Mouse (Mus musculus) retina, adult 2 months (tissue): ENCODE data around the gene Itgb1bp2.

Source experiments
- DNase-seq: peaks from one replicate; pipeline ENCODE4 v3.0.0-alpha.2; 2012; ENCODE audit warnings: low read depth, low spot score

Gene Itgb1bp2

DNA sequence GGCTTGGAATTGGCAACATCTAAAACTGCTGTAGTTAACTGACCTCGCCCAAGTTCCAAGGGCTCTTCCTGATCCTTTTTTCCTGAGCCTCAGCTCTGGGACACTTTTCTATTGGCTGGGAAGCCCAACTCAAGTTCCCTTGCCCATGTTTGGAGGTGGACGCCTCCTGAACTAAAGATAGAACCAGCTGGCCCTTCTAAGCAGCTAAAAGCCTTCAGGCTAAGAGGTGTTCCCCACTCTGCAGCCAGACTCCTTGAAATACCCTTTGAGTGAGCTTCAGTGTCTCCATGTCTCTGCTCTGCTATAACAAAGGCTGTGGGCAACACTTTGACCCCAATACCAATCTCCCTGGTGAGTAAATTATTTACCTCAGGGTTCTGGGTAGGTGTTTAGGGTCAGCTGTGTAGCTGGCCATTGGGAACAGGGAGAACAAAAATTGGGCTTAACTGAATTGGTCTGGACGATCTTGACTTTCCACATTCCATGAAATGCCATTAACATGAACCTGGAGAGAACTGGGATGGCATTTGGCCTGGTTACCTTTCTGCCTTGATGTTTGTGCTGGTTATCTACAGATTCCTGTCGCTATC, at the start of gene Itgb1bp2:
Gene Itgb1bp2, plus strand, starts transcription at position 203 of the 590 bp plus-strand sequence.
- no peak for DNase-seq

DNA sequence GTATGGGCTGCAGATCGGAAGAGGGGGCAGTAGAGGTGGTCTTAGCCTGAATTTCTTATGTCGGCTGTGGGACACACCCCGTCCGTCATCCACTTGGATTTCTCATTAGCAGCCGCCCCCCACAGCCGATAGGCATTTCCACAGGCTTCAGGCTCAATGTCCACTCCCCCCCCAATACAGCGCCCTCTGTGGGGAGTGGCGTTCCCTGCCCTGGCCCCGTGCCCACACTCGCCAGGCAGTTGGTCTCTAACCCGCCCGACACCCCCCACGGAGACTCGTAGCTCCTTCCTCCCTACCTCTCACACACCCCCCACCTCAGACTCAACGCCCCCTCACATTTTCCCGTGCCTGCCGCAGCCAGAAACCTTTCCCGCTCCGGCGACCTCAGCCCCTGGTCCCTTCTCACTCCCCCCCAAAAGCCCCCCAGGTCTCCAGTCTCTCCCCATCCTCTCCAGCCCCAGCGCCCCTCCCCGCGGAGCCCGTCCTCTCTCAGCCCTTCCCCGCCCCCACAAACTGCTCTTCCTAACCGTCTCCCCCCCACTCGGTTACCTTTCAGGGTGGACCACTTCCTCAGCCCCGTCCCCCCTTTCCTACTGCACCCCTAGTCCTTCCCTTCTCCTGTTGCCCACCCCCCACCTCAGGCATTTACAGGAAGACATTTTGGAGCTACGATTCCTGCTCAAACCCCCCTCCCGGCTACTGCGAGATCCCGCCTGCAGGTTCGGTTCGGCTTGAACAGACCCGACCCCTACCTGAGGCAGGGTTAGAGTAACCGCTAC, 29.8 kb upstream of the Itgb1bp2 start:
- DNase-seq, result no peak

DNA sequence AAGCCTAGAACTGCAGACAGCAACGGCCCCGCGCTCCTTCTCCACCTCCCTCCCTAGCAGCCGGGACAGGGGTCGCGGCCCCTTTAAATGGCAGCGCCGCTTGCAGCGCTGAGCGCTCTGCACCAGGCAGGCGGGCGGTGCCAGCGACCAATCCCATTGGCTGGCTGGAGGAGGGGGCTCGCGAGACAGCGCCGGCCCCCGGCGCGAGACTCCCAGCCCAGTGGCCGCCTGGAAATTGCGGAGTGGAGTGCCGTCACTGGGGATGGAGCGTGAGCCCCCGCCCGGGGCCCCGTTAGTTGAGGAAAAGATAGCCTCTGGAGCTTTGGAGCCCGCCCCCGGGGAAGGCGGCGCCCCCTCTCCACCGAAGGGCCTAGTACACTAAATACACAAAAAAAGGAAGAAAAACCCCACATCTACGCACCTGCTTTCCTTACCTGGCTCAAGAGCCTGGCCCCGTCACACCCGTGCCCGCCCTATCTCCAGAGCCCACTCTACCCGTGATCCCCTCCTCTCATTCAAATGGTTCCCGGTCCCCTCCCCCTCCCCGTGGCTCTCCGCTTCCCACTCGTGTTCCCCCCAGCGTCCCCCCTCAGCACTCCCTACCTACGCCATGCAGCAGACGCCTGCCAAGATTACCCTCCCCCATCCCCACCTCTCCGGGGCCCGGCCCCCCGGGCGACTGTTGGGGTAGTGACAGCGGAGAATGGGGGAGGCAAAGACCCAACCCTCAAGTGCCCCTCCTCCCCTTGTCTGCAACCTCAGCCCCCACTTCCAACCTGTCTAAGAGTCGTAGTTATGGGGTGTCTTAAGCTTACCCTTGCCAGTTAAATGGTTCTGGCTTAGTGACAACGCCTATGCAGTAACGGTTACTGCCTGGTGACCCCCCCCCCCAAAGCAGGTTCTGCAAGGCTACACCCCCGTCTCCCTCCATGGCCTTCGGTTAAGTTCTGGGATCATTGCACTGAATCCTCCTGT, 28.9 kb upstream of the Itgb1bp2 start:
- DNase-seq, result peak; percentile 61

DNA sequence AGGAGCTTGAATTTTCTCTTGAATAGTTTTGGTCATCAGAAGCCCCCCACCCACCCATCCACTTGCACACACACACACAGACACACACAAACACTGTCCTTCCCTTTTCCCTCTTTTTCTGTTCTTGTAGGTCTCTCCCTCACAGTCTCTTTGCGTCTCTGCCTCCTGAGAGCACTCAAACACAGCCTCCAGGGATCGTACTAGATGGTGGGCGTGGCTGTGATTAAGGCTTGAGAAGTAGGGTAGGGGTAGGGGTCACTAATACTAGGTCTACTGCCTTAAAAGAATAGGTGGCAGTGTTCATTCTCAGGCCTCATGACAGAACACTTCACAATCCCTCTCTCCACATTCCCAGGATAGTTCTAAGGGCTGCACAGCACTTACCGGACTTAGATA, 28.2 kb upstream of the Itgb1bp2 start, which contains the start of gene Zmym3:
Gene Zmym3, minus strand, starts transcription at position 150 of the 396 bp plus-strand sequence.
- DNase-seq, result no peak

DNA sequence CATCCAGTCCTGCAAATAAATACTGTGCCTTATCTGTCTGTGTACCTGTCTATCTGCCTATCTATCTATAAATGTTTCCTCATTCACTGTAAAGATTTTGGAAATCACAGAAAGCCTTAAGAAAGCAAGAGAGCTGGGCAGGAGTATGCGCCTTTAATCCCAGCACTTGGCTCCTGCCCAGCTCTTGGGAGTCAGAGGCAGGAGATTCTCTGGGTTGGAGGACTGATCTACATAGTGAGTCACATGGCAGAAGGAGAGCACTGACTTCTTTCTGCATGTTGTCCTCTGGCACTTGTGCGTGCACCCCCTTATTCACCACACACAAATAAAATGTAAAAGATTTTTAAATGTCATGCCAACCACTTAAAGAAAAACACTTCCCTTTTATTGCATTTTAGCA, 25.4 kb upstream of the Itgb1bp2 start:
- DNase-seq, result no peak

DNA sequence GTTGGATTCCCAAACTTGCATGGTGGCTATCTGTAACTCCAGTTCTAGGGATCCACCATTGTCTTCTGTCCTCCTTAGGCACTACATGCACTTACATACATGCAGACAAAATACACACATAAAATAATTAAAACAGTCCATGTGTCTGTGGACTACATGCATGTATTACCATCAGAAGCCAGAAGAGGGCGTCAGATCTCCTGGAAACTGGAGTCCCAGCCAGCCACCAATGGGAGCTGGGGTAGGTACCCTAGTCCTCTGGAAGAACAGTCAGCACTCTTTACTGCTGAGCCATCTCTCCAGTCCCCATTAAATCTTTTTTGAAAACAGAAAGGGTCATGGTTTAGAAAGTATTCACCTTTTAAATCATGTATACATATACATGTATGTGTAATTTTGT, 21.1 kb upstream of the Itgb1bp2 start:
- no peak for DNase-seq

DNA sequence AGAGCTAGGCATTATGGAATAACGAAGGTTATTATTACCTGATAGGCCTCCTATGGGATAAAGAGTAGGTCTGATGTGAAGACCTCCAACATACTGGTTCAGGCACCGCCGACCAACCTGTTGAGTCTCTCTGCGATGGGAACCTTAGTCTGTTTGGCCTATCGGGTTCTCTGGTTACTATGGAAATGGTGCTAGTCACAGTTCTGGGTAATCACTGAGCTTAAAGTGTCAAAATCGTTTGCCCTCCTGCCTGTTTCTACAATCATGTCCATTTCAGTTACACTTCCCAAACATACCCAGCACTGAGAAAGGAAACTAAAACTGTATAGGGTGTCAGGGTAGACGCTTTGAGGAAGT, 20.1 kb upstream of the Itgb1bp2 start:
- no peak for DNase-seq

DNA sequence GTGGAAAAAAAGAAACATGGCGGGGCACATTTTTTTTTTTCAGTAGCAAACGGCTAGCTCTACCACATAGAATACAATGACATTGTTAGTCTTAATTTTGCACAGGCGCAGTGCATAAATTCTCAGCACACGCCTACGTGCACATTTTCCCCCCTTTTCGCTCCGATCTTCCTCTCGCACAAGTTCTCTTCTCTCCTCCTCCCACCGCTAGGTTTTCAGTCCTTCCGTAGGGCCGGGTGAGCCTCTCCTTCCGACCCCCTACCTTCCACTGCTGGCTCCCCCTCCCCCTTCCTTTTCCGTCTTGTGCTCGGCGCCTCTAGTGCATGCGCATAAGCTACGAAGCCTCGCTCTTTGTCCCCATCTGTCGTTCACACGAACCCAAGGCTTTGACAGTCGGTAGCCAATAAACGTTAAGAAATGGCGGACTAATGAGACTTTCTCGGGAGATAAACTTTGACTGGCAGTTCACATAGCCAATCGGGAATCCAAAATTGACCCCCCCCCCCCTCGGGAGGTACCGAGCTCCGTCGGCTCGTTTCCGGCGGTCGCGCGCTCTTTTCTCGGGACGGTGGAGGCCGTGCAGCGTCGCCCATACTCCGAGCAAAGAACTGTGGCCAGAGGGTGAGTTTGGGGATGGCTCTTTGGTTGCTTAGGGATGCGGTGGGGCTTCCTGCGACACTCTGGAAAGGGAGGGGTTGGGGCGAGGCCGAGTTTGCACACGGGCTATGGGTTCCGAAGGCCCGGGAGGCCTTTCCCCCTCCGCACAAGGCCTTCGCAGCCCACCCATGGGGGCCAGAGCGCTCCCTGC, 19.5 kb upstream of the Itgb1bp2 start, which contains the start of gene Nono:
Gene Nono, plus strand, starts transcription at position 177 of the 808 bp plus-strand sequence.
- peak; percentile 90 for DNase-seq

DNA sequence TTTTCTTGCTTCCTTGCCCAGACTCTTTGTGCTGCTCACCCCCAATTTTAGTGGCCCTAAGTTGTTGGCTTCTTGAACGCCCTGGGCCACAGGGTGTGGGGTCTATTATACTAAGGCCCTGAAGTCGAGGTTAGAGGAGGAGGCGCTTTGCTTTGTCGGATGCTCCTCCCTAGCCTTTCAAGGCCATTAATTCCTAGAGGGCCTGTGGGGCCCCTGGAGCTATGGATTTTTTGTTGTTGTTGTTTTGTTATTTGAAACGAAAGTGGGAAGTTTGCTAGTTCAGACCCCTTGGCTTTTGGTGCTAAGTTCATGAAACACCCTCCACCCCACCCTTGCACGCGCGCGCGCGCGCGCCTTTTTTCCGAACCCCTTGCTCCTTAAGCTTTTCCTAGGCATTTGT, 18.9 kb upstream of the Itgb1bp2 start:
- no peak for DNase-seq

DNA sequence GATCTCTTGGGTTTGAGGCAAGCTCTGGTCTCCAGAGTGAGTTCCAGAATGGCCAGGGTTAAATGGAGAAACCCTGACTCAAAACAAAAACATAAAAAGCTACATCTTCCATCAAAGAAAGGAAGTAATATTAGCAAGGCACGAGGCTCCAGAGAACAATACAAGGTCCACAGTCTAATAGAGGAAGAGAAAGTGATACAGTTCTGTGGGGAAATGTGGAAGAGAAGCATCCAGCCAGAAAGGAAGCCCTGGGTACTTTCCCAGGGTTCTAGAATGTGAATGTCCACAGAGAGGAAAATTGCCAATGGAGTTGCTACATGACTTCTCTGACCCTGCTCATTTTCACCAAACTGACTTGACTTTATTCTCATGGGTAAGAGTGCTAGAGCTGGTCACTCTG, 2.3 kb downstream of the Itgb1bp2 start:
- DNase-seq, result no peak

DNA sequence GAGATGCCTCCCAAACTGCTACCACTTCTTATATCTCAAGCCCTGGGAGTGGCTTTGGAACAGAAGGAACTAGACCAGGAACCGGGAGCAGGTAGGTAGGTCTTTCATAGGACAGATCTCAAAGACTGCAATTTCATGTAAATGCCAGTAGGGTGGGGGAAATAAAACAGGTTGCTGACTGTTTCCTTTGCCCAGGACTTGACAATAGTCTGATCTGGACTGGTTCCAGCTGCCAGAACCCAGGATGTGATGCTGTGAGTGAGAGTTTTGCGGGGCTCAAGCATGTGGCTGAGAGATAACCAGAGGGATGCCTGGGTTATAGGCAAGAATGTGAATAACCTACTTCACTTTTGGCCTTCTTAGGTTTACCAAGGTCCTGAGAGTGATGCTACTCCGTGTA, 2.7 kb downstream of the Itgb1bp2 start:
- no peak for DNase-seq

DNA sequence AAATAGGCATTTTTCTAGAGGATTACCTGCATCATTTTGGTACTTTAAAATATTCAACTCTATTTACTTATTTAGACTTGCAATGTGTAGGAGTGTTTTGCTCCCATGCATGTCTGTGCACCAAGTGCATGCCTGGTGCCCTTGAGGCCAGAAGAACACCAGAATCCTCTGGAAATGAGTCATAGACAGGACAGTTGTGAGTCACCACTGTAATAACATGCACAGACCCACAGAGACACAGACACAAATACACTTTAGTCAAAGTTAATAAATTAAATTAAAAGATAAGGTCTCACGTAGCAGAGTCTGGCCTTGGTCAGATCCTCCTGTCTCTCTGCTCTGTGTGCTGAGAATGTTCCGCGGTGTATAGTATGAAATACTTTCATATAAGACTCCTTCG, 23.3 kb downstream of the Itgb1bp2 start:
- DNase-seq, result no peak

DNA sequence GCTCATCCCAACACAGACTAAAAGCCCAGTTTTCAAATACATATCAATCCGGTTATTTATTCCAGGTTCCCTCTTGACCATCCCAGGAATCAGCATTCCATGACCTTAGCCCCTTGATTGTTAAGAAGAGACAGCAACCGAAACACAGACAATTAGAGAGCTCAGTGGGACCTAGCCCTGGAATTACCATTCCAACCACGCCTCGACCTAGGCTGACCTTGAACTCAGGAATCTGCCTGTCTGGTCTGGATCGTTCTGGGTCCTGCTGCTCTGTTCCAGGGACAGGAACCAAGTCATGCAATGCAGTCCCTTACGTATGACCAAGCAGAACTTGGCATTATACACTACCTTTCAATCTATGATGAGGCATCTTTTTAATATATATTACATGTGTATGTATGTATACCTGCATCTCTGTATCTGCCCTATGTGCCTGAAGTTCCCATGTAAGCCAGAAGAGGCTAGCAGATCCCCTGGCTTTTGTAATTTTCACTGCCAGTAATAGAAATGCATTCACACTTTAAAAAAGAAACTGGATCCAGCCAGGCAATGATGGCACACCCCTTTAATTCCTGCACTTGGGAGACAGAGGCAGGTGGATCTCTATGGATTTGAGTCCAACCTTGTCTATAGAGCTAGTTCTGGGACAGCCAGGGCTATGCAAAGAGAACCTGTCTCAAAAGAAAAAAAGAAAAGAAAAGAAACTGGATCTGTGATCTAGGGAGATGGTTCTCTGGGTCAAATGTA, 32.9 kb downstream of the Itgb1bp2 start:
- DNase-seq, result no peak

DNA sequence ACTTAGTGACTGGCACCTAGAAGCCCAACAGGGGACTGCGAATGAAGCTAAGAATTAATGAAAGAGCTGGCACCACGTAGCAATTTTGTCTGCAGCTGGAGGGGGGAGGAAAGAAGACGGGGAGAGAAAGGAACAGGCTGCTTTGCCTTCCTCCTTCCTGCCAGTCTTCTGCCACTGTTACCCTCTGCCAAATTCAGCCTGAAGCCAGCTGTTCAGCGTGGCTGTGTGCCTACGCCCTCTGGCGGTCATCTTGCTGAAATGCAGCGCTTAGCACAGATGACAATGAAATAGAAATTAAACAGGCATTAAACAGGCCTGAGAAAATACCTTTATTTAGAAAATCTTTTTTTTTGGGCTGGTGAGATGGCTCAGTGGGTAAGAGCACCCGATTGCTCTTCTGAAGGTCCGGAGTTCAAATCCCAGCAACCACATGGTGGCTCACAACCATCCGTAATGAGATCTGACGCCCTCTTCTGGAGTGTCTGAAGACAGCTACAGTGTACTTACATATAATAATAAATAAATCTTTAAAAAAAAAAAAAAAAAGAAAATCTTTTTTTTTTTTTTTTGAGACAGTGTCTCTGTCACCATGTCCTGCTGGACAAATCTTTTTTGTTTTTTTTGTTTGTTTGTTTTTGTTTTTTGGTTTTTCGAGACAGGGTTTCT, 37.7 kb downstream of the Itgb1bp2 start:
- DNase-seq, result peak; percentile 20
